Mouse (Mus musculus) right cerebral cortex, postnatal 25 days (tissue): ENCODE measurements around the gene Trim38.
A peak's percentile ranks its signal among the peaks of the same experiment; 100 is the strongest.

ENCODE experiments used
- DNase-seq: peaks from one replicate; pipeline ENCODE4 v3.0.0; 2022

The Trim38 gene

GRCm38 (mm10) chr13:23761871-23762821 lies 7.6 kb upstream of the Trim38 start, which contains the start of gene Hist1h3a:
Gene Hist1h3a, minus strand, starts transcription at chr13:23762386.
- peak; percentile 49 for DNase-seq

GRCm38 (mm10) chr13:23763242-23763585 lies 6.5 kb upstream of the Trim38 start:
- DNase-seq, result no peak

- peak; percentile 81 for DNase-seq
These were observed 6.0 kb upstream of the Trim38 start, which contains the start of gene Hist1h1a for GRCm38 (mm10) chr13:23763586-23764323. Gene Hist1h1a, plus strand, starts transcription at chr13:23763666.

- no peak for DNase-seq
These were observed 5.2 kb upstream of the Trim38 start for GRCm38 (mm10) chr13:23764324-23765171.

- no peak for DNase-seq
These were observed 4.6 kb upstream of the Trim38 start for GRCm38 (mm10) chr13:23765172-23765513.

- DNase-seq, result no peak
These were observed 2.9 kb upstream of the Trim38 start for GRCm38 (mm10) chr13:23766772-23767171.

GRCm38 (mm10) chr13:23768834-23769397 lies 797 bp upstream of the Trim38 start:
- DNase-seq, result no peak

- DNase-seq, result peak; percentile 40
These were observed 3.0 kb downstream of the Trim38 start for GRCm38 (mm10) chr13:23772561-23773313.

- no peak for DNase-seq
These were observed 8.6 kb downstream of the Trim38 start for GRCm38 (mm10) chr13:23778339-23778738.

GRCm38 (mm10) chr13:23779025-23779424 lies 9.3 kb downstream of the Trim38 start:
- DNase-seq, result no peak

- DNase-seq, result peak; percentile 36
These were observed 22.8 kb downstream of the Trim38 start for GRCm38 (mm10) chr13:23792520-23792919.

GRCm38 (mm10) chr13:23799405-23799804 lies 29.7 kb downstream of the Trim38 start:
- DNase-seq, result no peak

GRCm38 (mm10) chr13:23804532-23804931 lies 34.8 kb downstream of the Trim38 start:
- no peak for DNase-seq

- DNase-seq, result no peak
These were observed 36.8 kb downstream of the Trim38 start, which contains the start of gene Slc17a2 for GRCm38 (mm10) chr13:23806422-23807052. Gene Slc17a2, plus strand, starts transcription at chr13:23806993.

- DNase-seq, result no peak
These were observed 46.4 kb downstream of the Trim38 start for GRCm38 (mm10) chr13:23816148-23816547.

GRCm38 (mm10) chr13:23820179-23820940 lies 50.6 kb downstream of the Trim38 start:
- DNase-seq, result no peak

- no peak for DNase-seq
These were observed 52.5 kb downstream of the Trim38 start for GRCm38 (mm10) chr13:23822213-23822612.

- DNase-seq, result no peak
These were observed 56.9 kb downstream of the Trim38 start for GRCm38 (mm10) chr13:23826606-23827005.

GRCm38 (mm10) chr13:23833053-23833452 lies 63.3 kb downstream of the Trim38 start:
- no peak for DNase-seq

- DNase-seq, result no peak
These were observed 65.1 kb downstream of the Trim38 start for GRCm38 (mm10) chr13:23834836-23835235.
